Mouse (Mus musculus) midbrain, embryonic 16.5 days (tissue): Measurements from ENCODE around the gene Wdr63. TPM values are rescaled to one million over a fixed set of nuclear protein-coding genes. Genes with fewer than 3 reads are reported as not detected.
A peak's percentile ranks its signal among the peaks of the same experiment; 100 is the strongest.

ENCODE experiments used
- ATAC-seq: fragments of 200-750 bp; cut with Nextera tagmentation; 2 replicates; pipeline ENCODE4 v1.8.0; 2017; ENCODE audit warnings: moderate TSS enrichment
- H3K27ac ChIP-seq: fragments of 300-500 bp; sonication (generic); 2 replicates; pipeline ENCODE4 v1.5.1; 2014; ENCODE audit warnings: mild to moderate bottlenecking, low read length, mixed read lengths
- H3K27me3 ChIP-seq: fragments of 300-500 bp; sonication (generic); 2 replicates; pipeline ENCODE4 v1.6.1; 2014; ENCODE audit warnings: low read depth, low read length, mixed read lengths; ENCODE audit not compliant: control insufficient read depth, insufficient read depth
- H3K36me3 ChIP-seq: fragments of 300-500 bp; sonication (generic); 2 replicates; pipeline ENCODE4 v1.6.1; 2014; ENCODE audit warnings: mild to moderate bottlenecking, low read length, moderate library complexity, mixed read lengths; ENCODE audit not compliant: control insufficient read depth, insufficient read depth
- H3K4me1 ChIP-seq: fragments of 300-500 bp; sonication (generic); 2 replicates; pipeline ENCODE4 v1.6.1; 2014; ENCODE audit warnings: mild to moderate bottlenecking, low read length, mixed read lengths; ENCODE audit not compliant: control insufficient read depth, insufficient read depth
- H3K4me2 ChIP-seq: fragments of 300-500 bp; sonication (generic); 2 replicates; pipeline ENCODE4 v1.6.1; 2014; ENCODE audit warnings: mild to moderate bottlenecking, low read length, mixed read lengths
- H3K4me3 ChIP-seq: fragments of 300-500 bp; sonication (generic); 2 replicates; pipeline ENCODE4 v1.5.1; 2014; ENCODE audit warnings: low read depth, mild to moderate bottlenecking, low read length, moderate library complexity, mixed read lengths
- H3K9ac ChIP-seq: fragments of 300-500 bp; sonication (generic); 2 replicates; pipeline ENCODE4 v1.6.1; 2014; ENCODE audit warnings: low read depth, low read length, mixed read lengths
- H3K9me3 ChIP-seq: fragments of 300-500 bp; sonication (generic); replicated peaks from 2 replicates; pipeline ENCODE4 v1.6.1; 2014; ENCODE audit warnings: mild to moderate bottlenecking, low read length, mixed read lengths; ENCODE audit not compliant: control insufficient read depth, poor library complexity, severe bottlenecking
- WGBS: fragments of 180-500 bp; shearing (Covaris S2); extraction: QIAGEN DNeasy Blood & Tissue Kit; methylation state at CpG from one replicate; pipeline ENCODE4 v1.1.7; 2014; 5-methylcytosine and 5-hydroxymethylcytosine counted together
- polyA plus RNA-seq: library from polyadenylated mRNA; unstranded; fragments of >200 nt; fragmentation: Nextera tagmentation; extraction: Ambion mirVana; gene quantifications from 2 replicates; pipeline ENCODE4 v1.2.1, GENCODE M21; 2015

Wdr63 gene
- polyA plus RNA-seq, 1 experiment from 2014 or later = 1.1 TPM

GRCm38 (mm10) chr3:146134834-146135233 lies 26.9 kb upstream of the Wdr63 start:
- 85% methylated on average over 9 of the region's 9 CpGs for WGBS
- Histone ChIP-seq H3K36me3 (no peaks in the 10 kb centered on the region), H3K4me1 (no peaks in the 10 kb centered on the region), H3K4me3 (no peak overlapping the region), H3K9me3 (peaks cover 2% of the 10 kb centered on the region; the same call in 1 of the 2 replicates), H3K9ac (no peak overlapping the region), H3K27ac (no peak overlapping the region), H3K27me3 (no peaks in the 10 kb centered on the region), H3K4me2 (no peak overlapping the region)
- no peak for ATAC-seq

GRCm38 (mm10) chr3:146127205-146127604 lies 19.3 kb upstream of the Wdr63 start:
- Histone ChIP-seq H3K4me3 (no peak overlapping the region), H3K9me3 (no peaks in the 10 kb centered on the region), H3K36me3 (no peaks in the 10 kb centered on the region), H3K27me3 (no peaks in the 10 kb centered on the region), H3K4me2 (no peak overlapping the region), H3K9ac (no peak overlapping the region), H3K4me1 (no peaks in the 10 kb centered on the region), H3K27ac (no peak overlapping the region)
- 63% methylated on average over 6 of the region's 6 CpGs for WGBS
- ATAC-seq = no peak

GRCm38 (mm10) chr3:146123464-146123825 lies 15.5 kb upstream of the Wdr63 start:
- Histone ChIP-seq H3K9ac (no peak overlapping the region), H3K9me3 (no peaks in the 10 kb centered on the region), H3K36me3 (no peaks in the 10 kb centered on the region), H3K4me2 (no peak overlapping the region), H3K4me1 (peaks cover 7% of the 10 kb centered on the region), H3K4me3 (no peak overlapping the region), H3K27ac (no peak overlapping the region), H3K27me3 (no peaks in the 10 kb centered on the region)
- ATAC-seq = no peak
- WGBS = 57% methylated on average over 9 of the region's 9 CpGs

GRCm38 (mm10) chr3:146122807-146123463 lies 15.0 kb upstream of the Wdr63 start:
- H3K4me2 ChIP-seq = no peak overlapping the region
- H3K4me3 ChIP-seq = no peak overlapping the region
- no peaks in the 10 kb centered on the region for H3K36me3 ChIP-seq
- ATAC-seq = no peak
- peaks cover 1% of the 10 kb centered on the region for H3K27me3 ChIP-seq
- no peak overlapping the region for H3K27ac ChIP-seq
- H3K9ac ChIP-seq = no peak overlapping the region
- peaks cover 7% of the 10 kb centered on the region for H3K4me1 ChIP-seq
- WGBS = 77% methylated on average over 8 of the region's 8 CpGs
- no peaks in the 10 kb centered on the region for H3K9me3 ChIP-seq

GRCm38 (mm10) chr3:146122125-146122420 lies 14.1 kb upstream of the Wdr63 start:
- H3K27me3 ChIP-seq = peaks cover 8% of the 10 kb centered on the region
- no peak for ATAC-seq
- no peak overlapping the region for H3K27ac ChIP-seq
- H3K4me2 ChIP-seq = no peak overlapping the region; the same call in 1 of the 2 replicates
- H3K9ac ChIP-seq = no peak overlapping the region
- 43% methylated on average over 3 of the region's 3 CpGs for WGBS
- no peaks in the 10 kb centered on the region for H3K36me3 ChIP-seq
- no peaks in the 10 kb centered on the region for H3K9me3 ChIP-seq
- no peak overlapping the region for H3K4me3 ChIP-seq
- peaks cover 7% of the 10 kb centered on the region for H3K4me1 ChIP-seq

- no peak for ATAC-seq
- no peaks in the 10 kb centered on the region for H3K9me3 ChIP-seq
- H3K27me3 ChIP-seq = peaks cover 8% of the 10 kb centered on the region
- peaks cover 7% of the 10 kb centered on the region for H3K4me1 ChIP-seq
- WGBS = 6% methylated on average over 25 of the region's 25 CpGs
- no peaks in the 10 kb centered on the region for H3K36me3 ChIP-seq
- H3K9ac ChIP-seq = peak overlapping the region; percentile 16; the same call in 1 of the 2 replicates
- no peak overlapping the region for H3K27ac ChIP-seq
- H3K4me3 ChIP-seq = peak overlapping the region; percentile 20; the same call in 1 of the 2 replicates
- peak overlapping the region; percentile 45 for H3K4me2 ChIP-seq
Observed at GRCm38 (mm10) chr3:146121310-146122124, 13.6 kb upstream of the Wdr63 start.

GRCm38 (mm10) chr3:146117997-146118457 lies 10.1 kb upstream of the Wdr63 start:
- H3K9me3 ChIP-seq = no peaks in the 10 kb centered on the region
- no peaks in the 10 kb centered on the region for H3K36me3 ChIP-seq
- H3K4me1 ChIP-seq = peaks cover 7% of the 10 kb centered on the region
- no peak overlapping the region for H3K9ac ChIP-seq
- H3K4me2 ChIP-seq = no peak overlapping the region
- peaks cover 8% of the 10 kb centered on the region for H3K27me3 ChIP-seq
- no peak overlapping the region for H3K4me3 ChIP-seq
- no peak for ATAC-seq
- no peak overlapping the region for H3K27ac ChIP-seq
- 66% methylated on average over 9 of the region's 9 CpGs for WGBS

- Histone ChIP-seq H3K36me3 (no peaks in the 10 kb centered on the region), H3K27me3 (peaks cover 8% of the 10 kb centered on the region), H3K9ac (no peak within 1 kb of the TSS), H3K27ac (no peak within 1 kb of the TSS), H3K4me3 (no peak within 1 kb of the TSS), H3K9me3 (no peaks in the 10 kb centered on the region), H3K4me1 (peaks cover 7% of the 10 kb centered on the region), H3K4me2 (peak within 1 kb of the TSS; percentile 35)
- no peak; the same call in 1 of the 2 replicates for ATAC-seq
- 12% methylated on average over 35 of the region's 35 CpGs for WGBS
Observed at GRCm38 (mm10) chr3:146117258-146117996, 9.5 kb upstream of the Wdr63 start, which contains the start of gene Mcoln3. TSS of gene Mcoln3 (plus strand) at chr3:146117450.
